Mouse (Mus musculus): Measurements from ENCODE around the gene Ube2g2. TPM values are rescaled to one million over a fixed set of nuclear protein-coding genes. Genes with fewer than 3 reads are reported as not detected.

Ube2g2 gene
- polyA plus RNA-seq, 1 experiment from 2014 or later = 78.1 TPM

- Histone ChIP-seq H3K9ac (ENCODE audit: low read length) (no peak overlapping the region), H3K4me3 (ENCODE audit: low read depth, low read length) (no peak overlapping the region), H3K36me3 (ENCODE audit: control insufficient read depth, insufficient read depth, low read length) (no peaks in the 10 kb centered on the region), H3K27me3 (ENCODE audit: control insufficient read depth, insufficient read depth, low read length) (no peaks in the 10 kb centered on the region), H3K4me2 (ENCODE audit: low read depth, low read length, severe bottlenecking) (no peak overlapping the region), H3K9me3 (ENCODE audit: control insufficient read depth, low read length) (no peaks in the 10 kb centered on the region), H3K4me1 (replicated peaks; ENCODE audit: control insufficient read depth, insufficient read depth, low read length) (no peaks in the 10 kb centered on the region), H3K27ac (ENCODE audit: low read depth, low read length) (no peak overlapping the region)
- 90% methylated on average over 4 of the region's 4 CpGs for WGBS
- ATAC-seq (replicated peaks; ENCODE audit: low FRiP score) (no peak), DNase-seq (ENCODE audit: low spot score) (no peak)
These were observed 45.3 kb downstream of the Ube2g2 start for GRCm38 (mm10) chr10:77667402-77667801.

- no peak overlapping the region for H3K4me3 ChIP-seq (ENCODE audit: low read depth, low read length)
- no peaks in the 10 kb centered on the region; the same call in 1 of the 2 replicates for H3K4me1 ChIP-seq (replicated peaks; ENCODE audit: control insufficient read depth, insufficient read depth, low read length)
- WGBS = 88% methylated on average over 4 of the region's 4 CpGs
- DNase-seq (ENCODE audit: low spot score) = no peak
- H3K36me3 ChIP-seq (ENCODE audit: control insufficient read depth, insufficient read depth, low read length) = no peaks in the 10 kb centered on the region
- H3K27ac ChIP-seq (ENCODE audit: low read depth, low read length) = no peak overlapping the region
- H3K27me3 ChIP-seq (ENCODE audit: control insufficient read depth, insufficient read depth, low read length) = no peaks in the 10 kb centered on the region
- H3K9me3 ChIP-seq (ENCODE audit: control insufficient read depth, low read length) = no peaks in the 10 kb centered on the region
- H3K4me2 ChIP-seq (ENCODE audit: low read depth, low read length, severe bottlenecking) = no peak overlapping the region
- no peak overlapping the region for H3K9ac ChIP-seq (ENCODE audit: low read length)
- ATAC-seq (replicated peaks; ENCODE audit: low FRiP score) = no peak
These were observed 48.6 kb downstream of the Ube2g2 start for GRCm38 (mm10) chr10:77670710-77671109.

- 92% methylated on average over 4 of the region's 4 CpGs for WGBS
- no peaks in the 10 kb centered on the region for H3K36me3 ChIP-seq (ENCODE audit: control insufficient read depth, insufficient read depth, low read length)
These were observed 49.4 kb downstream of the Ube2g2 start for GRCm38 (mm10) chr10:77671519-77671918.

GRCm38 (mm10) chr10:77673765-77674164 is 51.7 kb downstream of the Ube2g2 start:
- Histone ChIP-seq H3K27ac (ENCODE audit: low read depth, low read length) (no peak overlapping the region), H3K27me3 (ENCODE audit: control insufficient read depth, insufficient read depth, low read length) (peaks cover 10% of the 10 kb centered on the region), H3K9me3 (ENCODE audit: control insufficient read depth, low read length) (no peaks in the 10 kb centered on the region), H3K36me3 (ENCODE audit: control insufficient read depth, insufficient read depth, low read length) (no peaks in the 10 kb centered on the region), H3K4me3 (ENCODE audit: low read depth, low read length) (no peak overlapping the region), H3K4me1 (replicated peaks; ENCODE audit: control insufficient read depth, insufficient read depth, low read length) (peaks cover 13% of the 10 kb centered on the region; the same call in 1 of the 2 replicates), H3K4me2 (ENCODE audit: low read depth, low read length, severe bottlenecking) (no peak overlapping the region), H3K9ac (ENCODE audit: low read length) (no peak overlapping the region)
- WGBS = 63% methylated on average over 13 of the region's 13 CpGs
- ATAC-seq (replicated peaks; ENCODE audit: low FRiP score) (no peak), DNase-seq (ENCODE audit: low spot score) (no peak)

More at GRCm38 (mm10) chr10:77671519-77671918, 49.4 kb downstream of the Ube2g2 start:
- DNase-seq (ENCODE audit: low spot score) = no peak
- Histone ChIP-seq H3K27me3 (ENCODE audit: control insufficient read depth, insufficient read depth, low read length) (no peaks in the 10 kb centered on the region), H3K9me3 (ENCODE audit: control insufficient read depth, low read length) (no peaks in the 10 kb centered on the region), H3K27ac (ENCODE audit: low read depth, low read length) (no peak overlapping the region), H3K9ac (ENCODE audit: low read length) (no peak overlapping the region), H3K4me1 (replicated peaks; ENCODE audit: control insufficient read depth, insufficient read depth, low read length) (no peaks in the 10 kb centered on the region; the same call in 1 of the 2 replicates), H3K4me2 (ENCODE audit: low read depth, low read length, severe bottlenecking) (no peak overlapping the region), H3K4me3 (ENCODE audit: low read depth, low read length) (no peak overlapping the region)
- no peak for ATAC-seq (replicated peaks; ENCODE audit: low FRiP score)

DNA sequence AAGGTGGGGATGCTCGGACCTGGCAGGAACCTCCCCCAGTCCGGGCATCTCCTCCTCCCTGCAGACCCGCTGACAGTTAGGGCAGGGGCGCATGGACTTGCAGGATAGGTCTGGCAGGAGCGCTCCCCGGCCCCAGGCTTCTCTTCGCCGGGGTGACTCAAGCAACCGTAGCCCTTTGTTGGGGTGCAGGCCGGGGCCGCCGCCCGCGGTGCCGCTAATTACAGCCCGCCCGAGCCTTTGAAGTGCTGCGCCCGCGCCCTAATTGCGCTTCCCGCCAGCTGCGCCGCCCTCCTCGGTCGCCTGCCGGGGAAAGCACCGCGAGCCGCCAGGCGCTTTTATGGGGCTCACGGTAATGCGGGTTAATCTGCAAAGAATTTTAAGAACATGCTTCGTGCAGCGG is 55.5 kb downstream of the Ube2g2 start:
- H3K27ac ChIP-seq (ENCODE audit: low read depth, low read length) = no peak overlapping the region
- H3K36me3 ChIP-seq (ENCODE audit: control insufficient read depth, insufficient read depth, low read length) = no peaks in the 10 kb centered on the region
- DNase-seq (ENCODE audit: low spot score) = peak; percentile 83
- peaks cover 12% of the 10 kb centered on the region for H3K27me3 ChIP-seq (ENCODE audit: control insufficient read depth, insufficient read depth, low read length)
- peak overlapping the region; percentile 23 for H3K4me3 ChIP-seq (ENCODE audit: low read depth, low read length)
- peaks cover 13% of the 10 kb centered on the region; the same call in 1 of the 2 replicates for H3K4me1 ChIP-seq (replicated peaks; ENCODE audit: control insufficient read depth, insufficient read depth, low read length)
- H3K9ac ChIP-seq (ENCODE audit: low read length) = peak overlapping the region; percentile 35
- peak; percentile 74 for ATAC-seq (replicated peaks; ENCODE audit: low FRiP score)
- H3K9me3 ChIP-seq (ENCODE audit: control insufficient read depth, low read length) = no peaks in the 10 kb centered on the region
- WGBS = 0% methylated on average over 35 of the region's 35 CpGs
- peak overlapping the region; percentile 67 for H3K4me2 ChIP-seq (ENCODE audit: low read depth, low read length, severe bottlenecking)

DNA sequence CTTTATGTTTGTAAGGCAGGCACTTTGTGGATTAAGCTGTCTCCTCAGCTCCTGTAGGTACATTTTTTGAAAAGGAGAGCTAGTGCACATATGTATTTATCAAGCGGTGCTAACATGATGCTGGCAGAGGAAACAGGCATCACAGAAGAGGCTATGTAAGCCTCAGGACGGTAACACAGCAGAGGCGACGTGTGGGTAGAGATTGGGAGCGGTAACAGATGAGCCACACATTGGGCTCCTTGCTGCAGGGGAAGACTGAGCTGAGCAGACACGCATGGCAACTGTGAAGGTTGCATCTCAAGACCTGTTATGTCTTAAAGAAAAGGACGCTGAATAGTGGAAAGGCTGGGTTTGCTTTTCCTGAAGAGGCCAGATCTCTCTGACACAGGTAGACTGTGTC is 60.9 kb downstream of the Ube2g2 start:
- ATAC-seq (replicated peaks; ENCODE audit: low FRiP score) = no peak
- H3K27ac ChIP-seq (ENCODE audit: low read depth, low read length) = no peak overlapping the region
- peaks cover 6% of the 10 kb centered on the region; the same call in 1 of the 2 replicates for H3K4me1 ChIP-seq (replicated peaks; ENCODE audit: control insufficient read depth, insufficient read depth, low read length)
- no peak overlapping the region for H3K4me2 ChIP-seq (ENCODE audit: low read depth, low read length, severe bottlenecking)
- H3K9me3 ChIP-seq (ENCODE audit: control insufficient read depth, low read length) = no peaks in the 10 kb centered on the region
- 77% methylated on average over 7 of the region's 7 CpGs for WGBS
- peaks cover 20% of the 10 kb centered on the region for H3K27me3 ChIP-seq (ENCODE audit: control insufficient read depth, insufficient read depth, low read length)
- H3K4me3 ChIP-seq (ENCODE audit: low read depth, low read length) = no peak overlapping the region
- DNase-seq (ENCODE audit: low spot score) = no peak
- no peaks in the 10 kb centered on the region for H3K36me3 ChIP-seq (ENCODE audit: control insufficient read depth, insufficient read depth, low read length)
- no peak overlapping the region for H3K9ac ChIP-seq (ENCODE audit: low read length)

GRCm38 (mm10) chr10:77684181-77684580 is 62.1 kb downstream of the Ube2g2 start:
- Histone ChIP-seq H3K36me3 (ENCODE audit: control insufficient read depth, insufficient read depth, low read length) (no peaks in the 10 kb centered on the region), H3K4me2 (ENCODE audit: low read depth, low read length, severe bottlenecking) (no peak overlapping the region), H3K9me3 (ENCODE audit: control insufficient read depth, low read length) (no peaks in the 10 kb centered on the region), H3K4me1 (replicated peaks; ENCODE audit: control insufficient read depth, insufficient read depth, low read length) (peaks cover 2% of the 10 kb centered on the region; the same call in 1 of the 2 replicates), H3K9ac (ENCODE audit: low read length) (no peak overlapping the region), H3K27me3 (ENCODE audit: control insufficient read depth, insufficient read depth, low read length) (peaks cover 13% of the 10 kb centered on the region), H3K27ac (ENCODE audit: low read depth, low read length) (no peak overlapping the region), H3K4me3 (ENCODE audit: low read depth, low read length) (no peak overlapping the region)
- WGBS = 36% methylated on average over 8 of the region's 8 CpGs
- ATAC-seq (replicated peaks; ENCODE audit: low FRiP score) (no peak), DNase-seq (ENCODE audit: low spot score) (no peak)

GRCm38 (mm10) chr10:77685895-77686664 is 64.0 kb downstream of the Ube2g2 start, which contains the start of gene Tspear:
Tspear (plus strand) TSS chr10:77686569.
- H3K4me1 ChIP-seq (replicated peaks; ENCODE audit: control insufficient read depth, insufficient read depth, low read length) = peaks cover 4% of the 10 kb centered on the region; the same call in 1 of the 2 replicates
- no peak within 1 kb of the TSS for H3K9ac ChIP-seq (ENCODE audit: low read length)
- DNase-seq (ENCODE audit: low spot score) (peak; percentile 50), ATAC-seq (replicated peaks; ENCODE audit: low FRiP score) (no peak)
- no peak within 1 kb of the TSS for H3K27ac ChIP-seq (ENCODE audit: low read depth, low read length)
- H3K4me2 ChIP-seq (ENCODE audit: low read depth, low read length, severe bottlenecking) = no peak within 1 kb of the TSS
- WGBS = 4% methylated on average over 22 of the region's 22 CpGs
- no peak within 1 kb of the TSS for H3K4me3 ChIP-seq (ENCODE audit: low read depth, low read length)
- H3K36me3 ChIP-seq (ENCODE audit: control insufficient read depth, insufficient read depth, low read length) = no peaks in the 10 kb centered on the region
- H3K9me3 ChIP-seq (ENCODE audit: control insufficient read depth, low read length) = no peaks in the 10 kb centered on the region
- peaks cover 13% of the 10 kb centered on the region for H3K27me3 ChIP-seq (ENCODE audit: control insufficient read depth, insufficient read depth, low read length)

DNA sequence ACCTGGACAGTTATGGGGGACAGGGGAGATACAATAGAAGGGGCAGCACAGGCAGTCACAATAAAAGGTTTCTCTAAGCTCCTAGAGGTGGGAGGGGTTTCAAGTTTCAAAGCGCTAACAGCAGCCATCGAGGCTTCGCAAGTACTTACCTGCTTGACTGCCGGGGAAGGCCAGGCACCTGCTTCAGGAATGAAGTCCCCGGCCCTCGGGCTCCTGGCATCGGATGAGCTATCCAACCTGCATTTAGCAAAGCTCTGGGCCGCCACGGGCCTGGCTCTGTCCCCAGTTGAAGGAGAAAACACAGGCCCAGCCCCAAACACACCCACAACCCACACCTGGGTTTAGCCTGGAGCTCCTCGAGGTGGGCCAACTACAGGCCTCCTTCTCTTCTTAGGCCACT is 64.9 kb downstream of the Ube2g2 start:
- H3K4me1 ChIP-seq (replicated peaks; ENCODE audit: control insufficient read depth, insufficient read depth, low read length) = peaks cover 4% of the 10 kb centered on the region; the same call in 1 of the 2 replicates
- no peaks in the 10 kb centered on the region for H3K9me3 ChIP-seq (ENCODE audit: control insufficient read depth, low read length)
- no peak for ATAC-seq (replicated peaks; ENCODE audit: low FRiP score)
- WGBS = 29% methylated on average over 10 of the region's 10 CpGs
- H3K27ac ChIP-seq (ENCODE audit: low read depth, low read length) = no peak overlapping the region
- H3K36me3 ChIP-seq (ENCODE audit: control insufficient read depth, insufficient read depth, low read length) = no peaks in the 10 kb centered on the region
- H3K4me3 ChIP-seq (ENCODE audit: low read depth, low read length) = no peak overlapping the region
- H3K4me2 ChIP-seq (ENCODE audit: low read depth, low read length, severe bottlenecking) = no peak overlapping the region
- peaks cover 13% of the 10 kb centered on the region for H3K27me3 ChIP-seq (ENCODE audit: control insufficient read depth, insufficient read depth, low read length)
- H3K9ac ChIP-seq (ENCODE audit: low read length) = no peak overlapping the region
- DNase-seq (ENCODE audit: low spot score) = no peak
